Mouse (Mus musculus) heart, postnatal 36 days (tissue): ENCODE results near the gene Zfp445. TPM values are rescaled to one million over a fixed set of nuclear protein-coding genes. Genes with fewer than 3 reads are reported as not detected.
"Not testable (repeated sequence)": the region's sequence is repeated elsewhere in the genome, so short reads cannot be mapped to it uniquely, and the experiment has no call there.

Source experiments
- DNase-seq, 2 experiments: peaks; one replicate each; pipeline ENCODE4 v3.0.0; 2021 to 2022
- intact Hi-C: fragments of 180-260 bp; cut with DNase I; formaldehyde crosslinking; loops from one replicate; pipeline ENCODE4 v1.15.1; 2025
- total RNA-seq, 2 experiments: library from RNA; stranded (reverse); gene quantifications; 2 replicates each; pipeline ENCODE4 v1.2.3; 2021

Zfp445 gene
- total RNA-seq: 10 to 100 TPM; 81.3 to 84.5 TPM

GRCm38 (mm10) chr9:122865697-122866166, at the start of gene Zfp445:
Gene Zfp445, minus strand, starts transcription at chr9:122866006.
- DNase-seq: peak; percentile 71 to 83
- intact Hi-C loops: loop anchor here (1.0 to 5.0 kb wide), 3 partner anchors 58 to 247 kb away; partner anchors contain the start of genes 1110059G10Rik, Exosc7, Kif15 and Zdhhc3

- intact Hi-C loops: no loop called here
- peak; percentile 35 to 38 for DNase-seq
Observed at GRCm38 (mm10) chr9:122902717-122903535, 37.1 kb upstream of the Zfp445 start.

- no peak for DNase-seq
- intact Hi-C loops: no loop called here
Observed at GRCm38 (mm10) chr9:122901047-122901446, 35.2 kb upstream of the Zfp445 start.

- intact Hi-C loops: no loop called here
- DNase-seq: peak; percentile 38 to 56
Observed at GRCm38 (mm10) chr9:122886372-122887179, 20.8 kb upstream of the Zfp445 start.

- intact Hi-C loops: no loop called here
- DNase-seq: no peak
Observed at GRCm38 (mm10) chr9:122885385-122885784, 19.6 kb upstream of the Zfp445 start, which contains the start of gene Zkscan7. Gene Zkscan7, plus strand, starts transcription at chr9:122885685.

GRCm38 (mm10) chr9:122875145-122875544, 9.3 kb upstream of the Zfp445 start:
- intact Hi-C loops: no loop called here
- no peak for DNase-seq

- no peak for DNase-seq
- intact Hi-C loops: no loop called here
Observed at GRCm38 (mm10) chr9:122874653-122875052, 8.8 kb upstream of the Zfp445 start.

GRCm38 (mm10) chr9:122872595-122872994, 6.8 kb upstream of the Zfp445 start:
- no peak for DNase-seq
- intact Hi-C loops: no loop called here

GRCm38 (mm10) chr9:122866192-122866591, 386 bp upstream of the Zfp445 start:
- intact Hi-C loops: loop anchor here (5.0 kb wide), 2 partner anchors 86 to 246 kb away; partner anchors contain the start of genes 1110059G10Rik, Exosc7, Kif15 and Zdhhc3
- no peak for DNase-seq

GRCm38 (mm10) chr9:122864848-122865247, 958 bp downstream of the Zfp445 start:
- no peak for DNase-seq
- intact Hi-C loops: loop anchor here (1.0 to 5.0 kb wide), 4 partner anchors 58 to 247 kb away; partner anchors contain the start of genes 1110059G10Rik, Exosc7, Kif15 and Tcaim

GRCm38 (mm10) chr9:122863731-122864130, 2.1 kb downstream of the Zfp445 start:
- no peak for DNase-seq
- intact Hi-C loops: loop anchor here (5.0 kb wide), 1 partner anchor 56 kb away; the partner anchor contains the start of gene Tcaim

GRCm38 (mm10) chr9:122860752-122861151, 5.1 kb downstream of the Zfp445 start:
- DNase-seq: no peak
- intact Hi-C loops: loop anchor here (5.0 kb wide), 1 partner anchor 53 kb away; the partner anchor contains the start of gene Tcaim

GRCm38 (mm10) chr9:122856716-122857115, 9.1 kb downstream of the Zfp445 start:
- intact Hi-C loops: no loop called here
- DNase-seq: no peak

- intact Hi-C loops: no loop called here
- DNase-seq: no peak
Observed at GRCm38 (mm10) chr9:122855617-122856016, 10.2 kb downstream of the Zfp445 start.

- intact Hi-C loops, DNase-seq: not testable (repeated sequence)
Observed at GRCm38 (mm10) chr9:122855141-122855540, 10.7 kb downstream of the Zfp445 start.

- intact Hi-C loops: no loop called here
- no peak for DNase-seq
Observed at GRCm38 (mm10) chr9:122854526-122854925, 11.3 kb downstream of the Zfp445 start.

- DNase-seq, intact Hi-C loops: not testable (repeated sequence)
Observed at GRCm38 (mm10) chr9:122847811-122848311, 17.9 kb downstream of the Zfp445 start.

- peak; percentile 44 to 64 for DNase-seq
- intact Hi-C loops: no loop called here
Observed at GRCm38 (mm10) chr9:122846156-122846555, 19.6 kb downstream of the Zfp445 start.

GRCm38 (mm10) chr9:122845621-122846020, 20.2 kb downstream of the Zfp445 start:
- DNase-seq: no peak
- intact Hi-C loops: no loop called here

- intact Hi-C loops: no loop called here
- DNase-seq: no peak
Observed at GRCm38 (mm10) chr9:122843760-122844159, 22.0 kb downstream of the Zfp445 start, which contains the start of gene Gm35549. Gene Gm35549, minus strand, starts transcription at chr9:122844035.
